Mouse (Mus musculus): ENCODE data around the gene Kcnj14.

GRCm38 (mm10) chr7:45790721-45791120 is 33.9 kb downstream of the Kcnj14 start:
- TF ChIP-seq CTCF (IDR thresholded peaks at IDR 0.05; ENCODE audit: borderline replicate concordance, extremely low read depth, insufficient read depth, insufficient read length) (no peak), POLR2A (IDR thresholded peaks at IDR 0.05; ENCODE audit: borderline replicate concordance, extremely low read depth, insufficient read depth, insufficient read length, poor library complexity, severe bottlenecking) (no peak)
